Mouse (Mus musculus): Measurements from ENCODE around the gene Ahdc1. TPM values are rescaled to one million over a fixed set of nuclear protein-coding genes. Genes with fewer than 3 reads are reported as not detected.

The Ahdc1 gene
- total and polyA plus RNA-seq, 3 experiments, result 2.5 to 8.8 TPM; not detected in 1

GRCm38 (mm10) chr4:133063799-133064198 is 52.7 kb downstream of the Ahdc1 start:
- Histone ChIP-seq H3K9me3 (replicated peaks; ENCODE audit: insufficient read depth, low read length) (no peaks in the 10 kb centered on the region), H3K27ac (ENCODE audit: control insufficient read depth, low read depth, low read length) (no peak overlapping the region), H3K9ac (ENCODE audit: control insufficient read depth, low read depth, low read length, poor library complexity, severe bottlenecking) (no peak overlapping the region), H3K79me2 (ENCODE audit: control insufficient read depth, insufficient read depth, low read length, poor library complexity) (no peaks in the 10 kb centered on the region), H3K4me3 (ENCODE audit: control insufficient read depth in 1 of 2, insufficient read depth in 1 of 2, low read depth in 2 of 2, low read length in 2 of 2) (no peak overlapping the region), H3K36me3 (ENCODE audit: control insufficient read depth in 1 of 2, insufficient read depth in 2 of 2, low read length in 2 of 2) (no peaks in the 10 kb centered on the region; a peak in 1 of 4 replicates), H3K4me1 (ENCODE audit: control insufficient read depth in 1 of 2, insufficient read depth in 2 of 2, low read length in 2 of 2) (no peaks in the 10 kb centered on the region), H3K27me3 (ENCODE audit: control insufficient read depth in 1 of 2, insufficient read depth in 2 of 2, low read length in 2 of 2) (no peaks in the 10 kb centered on the region)
- no peak for TF ChIP-seq ELF1 (IDR thresholded peaks at IDR 0.05; ENCODE audit: low read depth, low read length)
- DNase-seq (ENCODE audit: low read depth, low spot score), result no peak

GRCm38 (mm10) chr4:133064791-133065190 is 53.7 kb downstream of the Ahdc1 start:
- no peak for DNase-seq (ENCODE audit: low read depth, low spot score)
- no peak overlapping the region for H3K4me3 ChIP-seq (ENCODE audit: control insufficient read depth in 1 of 2, insufficient read depth in 1 of 2, low read depth in 2 of 2, low read length in 2 of 2)
- H3K9ac ChIP-seq (ENCODE audit: control insufficient read depth, low read depth, low read length, poor library complexity, severe bottlenecking), result no peak overlapping the region
- H3K4me1 ChIP-seq (ENCODE audit: control insufficient read depth in 1 of 2, insufficient read depth in 2 of 2, low read length in 2 of 2), result no peaks in the 10 kb centered on the region
- H3K27me3 ChIP-seq (ENCODE audit: control insufficient read depth in 1 of 2, insufficient read depth in 2 of 2, low read length in 2 of 2), result no peaks in the 10 kb centered on the region
- no peak for TF ChIP-seq EP300 (IDR thresholded peaks at IDR 0.05; ENCODE audit: low read depth in 1 of 2, low read length in 2 of 2)
- TF ChIP-seq MYB (IDR thresholded peaks at IDR 0.05; ENCODE audit: low read depth, low read length), result no peak
- no peak for TF ChIP-seq ZNF384 (IDR thresholded peaks at IDR 0.05; ENCODE audit: low read depth, low read length)
- TF ChIP-seq TCF12 (IDR thresholded peaks at IDR 0.05; ENCODE audit: low read depth, low read length), result no peak
- no peak for TF ChIP-seq POLR2A (IDR thresholded peaks at IDR 0.05; ENCODE audit: control insufficient read depth in 1 of 2, insufficient read depth in 1 of 2, low read depth in 1 of 2, low read length in 2 of 2, poor library complexity in 1 of 2)
- TF ChIP-seq USF2 (IDR thresholded peaks at IDR 0.05; ENCODE audit: borderline replicate concordance in 1 of 2, insufficient read depth in 1 of 2, low read depth in 1 of 2, low read length in 2 of 2), result no peak
- TF ChIP-seq ETS1 (IDR thresholded peaks at IDR 0.05; ENCODE audit: low read depth, low read length), result no peak
- H3K27ac ChIP-seq (ENCODE audit: control insufficient read depth, low read depth, low read length), result no peak overlapping the region
- H3K36me3 ChIP-seq (ENCODE audit: control insufficient read depth in 1 of 2, insufficient read depth in 2 of 2, low read length in 2 of 2), result no peaks in the 10 kb centered on the region
- no peaks in the 10 kb centered on the region for H3K79me2 ChIP-seq (ENCODE audit: control insufficient read depth, insufficient read depth, low read length, poor library complexity)
- H3K9me3 ChIP-seq (replicated peaks; ENCODE audit: insufficient read depth, low read length), result no peaks in the 10 kb centered on the region

DNA sequence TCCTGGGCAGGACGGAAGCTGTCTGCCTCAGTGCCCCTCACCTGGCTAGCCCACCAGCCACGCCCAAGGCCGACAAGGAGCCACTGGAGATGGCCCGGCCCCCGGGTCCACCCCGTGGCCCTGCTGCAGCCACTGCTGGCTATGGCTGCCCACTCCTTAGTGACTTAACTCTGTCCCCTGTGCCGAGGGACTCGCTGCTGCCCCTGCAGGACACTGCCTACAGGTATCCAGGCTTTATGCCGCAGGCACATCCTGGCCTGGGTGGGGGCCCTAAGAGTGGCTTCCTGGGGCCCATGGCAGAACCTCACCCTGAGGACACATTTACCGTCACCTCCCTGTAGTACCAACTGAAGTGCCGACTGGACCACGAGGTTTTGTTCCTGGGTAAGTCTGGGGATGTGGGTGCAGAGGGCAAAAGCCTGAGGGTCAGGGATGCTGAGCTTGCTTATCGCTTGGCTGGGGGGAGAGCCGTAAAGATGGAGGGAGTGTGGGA is 54.9 kb downstream of the Ahdc1 start:
- H3K36me3 ChIP-seq (ENCODE audit: control insufficient read depth in 1 of 2, insufficient read depth in 2 of 2, low read length in 2 of 2), result no peaks in the 10 kb centered on the region
- H3K9me3 ChIP-seq (replicated peaks; ENCODE audit: insufficient read depth, low read length), result no peaks in the 10 kb centered on the region
- H3K79me2 ChIP-seq (ENCODE audit: control insufficient read depth, insufficient read depth, low read length, poor library complexity), result no peaks in the 10 kb centered on the region
- no peaks in the 10 kb centered on the region for H3K4me1 ChIP-seq (ENCODE audit: control insufficient read depth in 1 of 2, insufficient read depth in 2 of 2, low read length in 2 of 2)
- H3K9ac ChIP-seq (ENCODE audit: control insufficient read depth, low read depth, low read length, poor library complexity, severe bottlenecking), result no peak overlapping the region
- H3K27me3 ChIP-seq (ENCODE audit: control insufficient read depth in 1 of 2, insufficient read depth in 2 of 2, low read length in 2 of 2), result no peaks in the 10 kb centered on the region
- no peak for DNase-seq (ENCODE audit: low read depth, low spot score)
- no peak overlapping the region for H3K27ac ChIP-seq (ENCODE audit: control insufficient read depth, low read depth, low read length)
- no peak for TF ChIP-seq ZC3H11A (IDR thresholded peaks at IDR 0.05; ENCODE audit: low read depth, low read length)
- TF ChIP-seq CTCF (IDR thresholded peaks at IDR 0.05 in 2 of 3, conservative IDR thresholded peaks at IDR 0.05 in 1 of 3; ENCODE audit: control insufficient read depth in 1 of 3, insufficient read depth in 1 of 3, low read depth in 2 of 3, low read length in 3 of 3, poor library complexity in 1 of 3, severe bottlenecking in 1 of 3), result peak in 2 of 3 experiments; percentile 18 to 28; a peak in 1 of 6 replicates
- H3K4me3 ChIP-seq (ENCODE audit: control insufficient read depth in 1 of 2, insufficient read depth in 1 of 2, low read depth in 2 of 2, low read length in 2 of 2), result no peak overlapping the region

Measured in MEL (cell line).